Mouse (Mus musculus): ENCODE results near the gene Pde1c.

- TF ChIP-seq CTCF (IDR thresholded peaks at IDR 0.05; ENCODE audit: insufficient read depth, low read depth, low read length) (no peak), POLR2A (IDR thresholded peaks at IDR 0.05; ENCODE audit: insufficient read depth, low read depth, low read length) (no peak)
These were observed 392.4 kb downstream of the Pde1c start for GRCm38 (mm10) chr6:56176485-56176884.
